Mouse (Mus musculus): Measurements from ENCODE around the gene Gm13697. TPM values are rescaled to one million over a fixed set of nuclear protein-coding genes. Genes with fewer than 3 reads are reported as not detected.

Gene Gm13697
- total and polyA plus RNA-seq, 3 experiments = 0.04 to 0.44 TPM; not detected in 1

- Histone ChIP-seq H3K4me2 (ENCODE audit: insufficient read depth, low read depth, poor library complexity, severe bottlenecking) (no peak overlapping the region), H3K27me3 (replicated peaks) (no peaks in the 10 kb centered on the region), H3K4me1 (ENCODE audit: control insufficient read depth in 1 of 2, insufficient read depth in 2 of 2) (peaks cover 0 to 14% of the 10 kb centered on the region in 2 experiments; a peak in 2 of 4 replicates), H3K9ac (ENCODE audit: insufficient read depth, low read depth) (no peak overlapping the region), H3K79me2 (replicated peaks; ENCODE audit: control insufficient read depth, extremely low read depth, insufficient read depth, poor library complexity, severe bottlenecking) (no peaks in the 10 kb centered on the region), H3K4me3 (replicated peaks in 1 of 3; ENCODE audit: low read depth in 2 of 3, low read length in 2 of 3, poor library complexity in 1 of 3) (no peak overlapping the region), H3K27ac (ENCODE audit: insufficient read depth, low read depth) (no peak overlapping the region), H3K36me3 (replicated peaks in 1 of 2; ENCODE audit: control insufficient read depth in 1 of 2, insufficient read depth in 1 of 2, low read length in 1 of 2) (no peaks in the 10 kb centered on the region), H3K9me3 (replicated peaks; ENCODE audit: low read length) (no peaks in the 10 kb centered on the region)
- TF ChIP-seq IRF4 (IDR thresholded peaks at IDR 0.05; ENCODE audit: low read depth, low read length) = no peak
- no peak for TF ChIP-seq POLR2A (IDR thresholded peaks at IDR 0.05; ENCODE audit: low read depth, low read length)
- no peak for TF ChIP-seq CHD2 (IDR thresholded peaks at IDR 0.05; ENCODE audit: low read length)
- TF ChIP-seq MXI1 (IDR thresholded peaks at IDR 0.05; ENCODE audit: low read depth, low read length) = no peak
- no peak for TF ChIP-seq USF2 (conservative IDR thresholded peaks at IDR 0.05; ENCODE audit: low read depth, low read length)
- no peak for TF ChIP-seq SMC3 (IDR thresholded peaks at IDR 0.05; ENCODE audit: low read depth, low read length)
- no peak for TF ChIP-seq CHD1 (IDR thresholded peaks at IDR 0.05; ENCODE audit: low read depth, low read length)
- TF ChIP-seq PAX5 (IDR thresholded peaks at IDR 0.05; ENCODE audit: low read length) = no peak
- TF ChIP-seq SIN3A (IDR thresholded peaks at IDR 0.05; ENCODE audit: low read length) = no peak
- no peak for TF ChIP-seq NRF1 (IDR thresholded peaks at IDR 0.05; ENCODE audit: low read depth, low read length)
- no peak for TF ChIP-seq KAT2A (IDR thresholded peaks at IDR 0.05; ENCODE audit: insufficient replicate concordance, low read length)
- TF ChIP-seq RCOR1 (conservative IDR thresholded peaks at IDR 0.05; ENCODE audit: low read depth, low read length) = no peak
- no peak for TF ChIP-seq JUN (IDR thresholded peaks at IDR 0.05; ENCODE audit: insufficient read depth, low read depth, low read length)
- TF ChIP-seq MAFK (IDR thresholded peaks at IDR 0.05; ENCODE audit: insufficient replicate concordance, low read length) = no peak
- no peak for TF ChIP-seq HCFC1 (IDR thresholded peaks at IDR 0.05; ENCODE audit: low read depth, low read length)
- no peak for TF ChIP-seq MEF2A (IDR thresholded peaks at IDR 0.05; ENCODE audit: borderline replicate concordance, low read depth, low read length)
- TF ChIP-seq CTCF (conservative IDR thresholded peaks at IDR 0.05 in 1 of 2, IDR thresholded peaks at IDR 0.05 in 1 of 2; ENCODE audit: low read depth in 2 of 2, low read length in 2 of 2) = no peak
- dilution Hi-C loops (cut with MboI; ENCODE audit: extremely low pct_ligation_motif_present, extremely low pct_unique_long_range_greater_than_20kb, low sequenced_read_pairs) = no loop called here
- DNase-seq (ENCODE audit: extremely low read depth) = no peak
- in situ Hi-C loops (cut with MboI; ENCODE audit: low pct_ligation_motif_present, low pct_unique_long_range_greater_than_20kb, low sequenced_read_pairs) = no loop called here
These were observed 33.8 kb downstream of the Gm13697 start for GRCm38 (mm10) chr2:84018330-84018729.

- Histone ChIP-seq H3K36me3 (replicated peaks in 1 of 2; ENCODE audit: control insufficient read depth in 1 of 2, insufficient read depth in 1 of 2, low read length in 1 of 2) (no peaks in the 10 kb centered on the region), H3K4me2 (ENCODE audit: insufficient read depth, low read depth, poor library complexity, severe bottlenecking) (no peak overlapping the region), H3K27ac (ENCODE audit: insufficient read depth, low read depth) (no peak overlapping the region), H3K4me1 (ENCODE audit: control insufficient read depth in 1 of 2, insufficient read depth in 2 of 2) (peaks cover 0 to 14% of the 10 kb centered on the region in 2 experiments; a peak in 2 of 4 replicates), H3K9ac (ENCODE audit: insufficient read depth, low read depth) (no peak overlapping the region), H3K79me2 (replicated peaks; ENCODE audit: control insufficient read depth, extremely low read depth, insufficient read depth, poor library complexity, severe bottlenecking) (no peaks in the 10 kb centered on the region), H3K4me3 (replicated peaks in 1 of 3; ENCODE audit: low read depth in 2 of 3, low read length in 2 of 3, poor library complexity in 1 of 3) (no peak overlapping the region), H3K9me3 (replicated peaks; ENCODE audit: low read length) (no peaks in the 10 kb centered on the region), H3K27me3 (replicated peaks) (no peaks in the 10 kb centered on the region)
- in situ Hi-C loops (cut with MboI; ENCODE audit: low pct_ligation_motif_present, low pct_unique_long_range_greater_than_20kb, low sequenced_read_pairs) = no loop called here
- no peak for DNase-seq (ENCODE audit: extremely low read depth)
- dilution Hi-C loops (cut with MboI; ENCODE audit: extremely low pct_ligation_motif_present, extremely low pct_unique_long_range_greater_than_20kb, low sequenced_read_pairs) = no loop called here
- TF ChIP-seq MAZ (IDR thresholded peaks at IDR 0.05; ENCODE audit: low read depth, low read length) = no peak
- TF ChIP-seq ZMIZ1 (IDR thresholded peaks at IDR 0.05; ENCODE audit: low read depth, low read length) = no peak
- TF ChIP-seq GABPA (IDR thresholded peaks at IDR 0.05; ENCODE audit: insufficient replicate concordance, low read depth, low read length) = no peak
- no peak for TF ChIP-seq BHLHE40 (IDR thresholded peaks at IDR 0.05; ENCODE audit: low read depth, low read length)
- no peak for TF ChIP-seq SMC3 (IDR thresholded peaks at IDR 0.05; ENCODE audit: low read depth, low read length)
- no peak for TF ChIP-seq MEF2A (IDR thresholded peaks at IDR 0.05; ENCODE audit: borderline replicate concordance, low read depth, low read length)
- no peak for TF ChIP-seq ZC3H11A (IDR thresholded peaks at IDR 0.05; ENCODE audit: low read depth, low read length)
- no peak for TF ChIP-seq CTCF (conservative IDR thresholded peaks at IDR 0.05 in 1 of 2, IDR thresholded peaks at IDR 0.05 in 1 of 2; ENCODE audit: low read depth in 2 of 2, low read length in 2 of 2)
- TF ChIP-seq PAX5 (IDR thresholded peaks at IDR 0.05; ENCODE audit: low read length) = no peak
- TF ChIP-seq KAT2A (IDR thresholded peaks at IDR 0.05; ENCODE audit: insufficient replicate concordance, low read length) = no peak
- no peak for TF ChIP-seq TCF12 (IDR thresholded peaks at IDR 0.05; ENCODE audit: low read depth, low read length)
- no peak for TF ChIP-seq JUND (conservative IDR thresholded peaks at IDR 0.05; ENCODE audit: low read depth, low read length)
- no peak for TF ChIP-seq ZNF384 (IDR thresholded peaks at IDR 0.05; ENCODE audit: low read depth, low read length)
- TF ChIP-seq EP300 (IDR thresholded peaks at IDR 0.05; ENCODE audit: low read length) = no peak
- no peak for TF ChIP-seq ETS1 (conservative IDR thresholded peaks at IDR 0.05; ENCODE audit: low read depth, low read length)
- TF ChIP-seq RCOR1 (conservative IDR thresholded peaks at IDR 0.05; ENCODE audit: low read depth, low read length) = no peak
- no peak for TF ChIP-seq MAFK (IDR thresholded peaks at IDR 0.05; ENCODE audit: insufficient replicate concordance, low read length)
- TF ChIP-seq HCFC1 (IDR thresholded peaks at IDR 0.05; ENCODE audit: low read depth, low read length) = no peak
- no peak for TF ChIP-seq UBTF (IDR thresholded peaks at IDR 0.05; ENCODE audit: low read depth, low read length)
- no peak for TF ChIP-seq ZKSCAN1 (IDR thresholded peaks at IDR 0.05; ENCODE audit: borderline replicate concordance, low read depth, low read length)
These were observed 35.2 kb downstream of the Gm13697 start for GRCm38 (mm10) chr2:84019519-84020305.
